Mouse (Mus musculus): Measurements from ENCODE around the gene Acnat2.
"Not testable (repeated sequence)": the region's sequence is repeated elsewhere in the genome, so short reads cannot be mapped to it uniquely, and the experiment has no call there.

Gene Acnat2

GRCm38 (mm10) chr4:49407957-49408356 is at the start of gene Acnat2:
TSS of gene Acnat2 (minus strand) at chr4:49408151.
- not testable (repeated sequence) for DNase-seq (ENCODE audit: low spot score)

- no peak for DNase-seq (ENCODE audit: low spot score)
These were observed 48.2 kb upstream of the Acnat2 start for GRCm38 (mm10) chr4:49456171-49456570.

- no peak for DNase-seq (ENCODE audit: low spot score)
These were observed 44.0 kb upstream of the Acnat2 start for GRCm38 (mm10) chr4:49451848-49452551.

- not testable (repeated sequence) for DNase-seq (ENCODE audit: low spot score)
These were observed 43.3 kb upstream of the Acnat2 start for GRCm38 (mm10) chr4:49451133-49451847.

GRCm38 (mm10) chr4:49436968-49437367 is 29.0 kb upstream of the Acnat2 start:
- not testable (repeated sequence) for DNase-seq (ENCODE audit: low spot score)

GRCm38 (mm10) chr4:49410151-49410550 is 2.2 kb upstream of the Acnat2 start:
- not testable (repeated sequence) for DNase-seq (ENCODE audit: low spot score)

- DNase-seq (ENCODE audit: low spot score): no peak
These were observed 21.1 kb downstream of the Acnat2 start for GRCm38 (mm10) chr4:49386873-49387272.

GRCm38 (mm10) chr4:49383576-49384318 is 24.2 kb downstream of the Acnat2 start:
- DNase-seq (ENCODE audit: low spot score): not testable (repeated sequence)

- not testable (repeated sequence) for DNase-seq (ENCODE audit: low spot score)
These were observed 39.9 kb downstream of the Acnat2 start for GRCm38 (mm10) chr4:49368046-49368445.

- no peak for DNase-seq (ENCODE audit: low spot score)
These were observed 50.9 kb downstream of the Acnat2 start for GRCm38 (mm10) chr4:49357097-49357496.

GRCm38 (mm10) chr4:49350470-49350869 is 57.5 kb downstream of the Acnat2 start:
- no peak for DNase-seq (ENCODE audit: low spot score)

- no peak for DNase-seq (ENCODE audit: low spot score)
These were observed 59.3 kb downstream of the Acnat2 start for GRCm38 (mm10) chr4:49348677-49349076.

GRCm38 (mm10) chr4:49348001-49348400 is 60.0 kb downstream of the Acnat2 start:
- DNase-seq (ENCODE audit: low spot score): not testable (repeated sequence)

GRCm38 (mm10) chr4:49340091-49340490 is 67.9 kb downstream of the Acnat2 start:
- DNase-seq (ENCODE audit: low spot score): not testable (repeated sequence)

GRCm38 (mm10) chr4:49337949-49338348 is 70.0 kb downstream of the Acnat2 start:
- DNase-seq (ENCODE audit: low spot score): not testable (repeated sequence)
